Mouse (Mus musculus): Measurements from ENCODE around the gene Gm3854.
A peak's percentile ranks its signal among the peaks of the same experiment; 100 is the strongest.

Gm3854 gene

DNA sequence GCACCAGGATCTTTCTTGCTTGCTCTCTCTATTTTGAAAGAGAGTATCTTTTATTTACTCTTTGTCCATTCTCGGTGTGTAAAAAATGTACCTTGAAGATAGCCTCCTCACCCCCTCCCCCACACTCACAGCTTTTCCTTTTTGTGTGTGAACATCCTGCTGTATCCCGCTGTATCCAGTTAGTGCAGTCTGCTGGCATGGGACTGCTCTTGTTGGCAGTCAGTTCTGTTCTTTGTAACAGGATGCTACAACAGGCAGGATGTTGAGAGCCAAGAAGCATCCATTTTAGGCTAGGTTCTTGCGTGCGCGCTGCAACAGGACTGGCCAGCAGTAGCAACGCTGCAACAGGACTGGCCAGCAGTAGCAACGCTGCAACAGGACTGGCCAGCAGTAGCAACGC is 43.4 kb downstream of the Gm3854 start:
- no peak for DNase-seq (ENCODE audit: low spot score)

DNA sequence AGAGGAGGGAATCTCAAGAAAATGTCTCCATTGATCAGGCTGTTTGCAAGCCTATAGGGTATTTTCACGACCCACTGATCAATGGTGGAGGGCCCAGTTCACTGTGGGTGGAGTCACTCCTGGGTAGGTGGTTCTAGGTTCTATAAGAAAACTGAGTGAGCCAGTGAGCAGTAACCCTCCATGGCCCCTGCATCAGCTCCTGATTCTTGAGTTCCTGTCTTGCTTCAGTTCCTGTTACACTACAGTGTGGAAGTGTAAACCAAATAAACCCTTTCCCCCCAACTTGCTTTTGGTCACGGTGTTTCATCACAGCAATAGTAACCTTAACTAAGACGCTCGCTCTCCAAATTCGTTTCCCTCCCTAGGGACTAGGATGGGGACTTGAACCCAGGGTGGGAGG is 45.4 kb downstream of the Gm3854 start:
- no peak for DNase-seq (ENCODE audit: low spot score)

DNA sequence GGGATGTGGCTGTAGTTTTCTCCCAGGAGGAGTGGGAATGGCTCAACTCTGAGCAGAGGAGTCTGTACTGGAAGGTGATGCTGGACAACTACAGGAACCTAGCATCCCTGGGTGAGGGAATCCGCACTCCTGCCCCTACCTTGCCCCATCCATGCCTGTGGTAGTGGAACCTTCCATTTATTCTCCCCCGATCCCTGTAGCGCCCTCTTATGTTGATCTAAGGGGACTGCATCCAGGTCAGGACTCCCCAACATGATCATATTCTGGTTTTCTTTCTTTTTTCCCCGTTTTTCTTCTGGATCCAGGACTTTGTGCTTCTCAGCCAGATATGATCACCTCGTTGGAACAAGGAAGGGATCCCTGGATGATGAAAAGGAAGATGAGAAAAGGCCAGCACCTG is 45.9 kb downstream of the Gm3854 start:
- no peak for DNase-seq (ENCODE audit: low spot score)

DNA sequence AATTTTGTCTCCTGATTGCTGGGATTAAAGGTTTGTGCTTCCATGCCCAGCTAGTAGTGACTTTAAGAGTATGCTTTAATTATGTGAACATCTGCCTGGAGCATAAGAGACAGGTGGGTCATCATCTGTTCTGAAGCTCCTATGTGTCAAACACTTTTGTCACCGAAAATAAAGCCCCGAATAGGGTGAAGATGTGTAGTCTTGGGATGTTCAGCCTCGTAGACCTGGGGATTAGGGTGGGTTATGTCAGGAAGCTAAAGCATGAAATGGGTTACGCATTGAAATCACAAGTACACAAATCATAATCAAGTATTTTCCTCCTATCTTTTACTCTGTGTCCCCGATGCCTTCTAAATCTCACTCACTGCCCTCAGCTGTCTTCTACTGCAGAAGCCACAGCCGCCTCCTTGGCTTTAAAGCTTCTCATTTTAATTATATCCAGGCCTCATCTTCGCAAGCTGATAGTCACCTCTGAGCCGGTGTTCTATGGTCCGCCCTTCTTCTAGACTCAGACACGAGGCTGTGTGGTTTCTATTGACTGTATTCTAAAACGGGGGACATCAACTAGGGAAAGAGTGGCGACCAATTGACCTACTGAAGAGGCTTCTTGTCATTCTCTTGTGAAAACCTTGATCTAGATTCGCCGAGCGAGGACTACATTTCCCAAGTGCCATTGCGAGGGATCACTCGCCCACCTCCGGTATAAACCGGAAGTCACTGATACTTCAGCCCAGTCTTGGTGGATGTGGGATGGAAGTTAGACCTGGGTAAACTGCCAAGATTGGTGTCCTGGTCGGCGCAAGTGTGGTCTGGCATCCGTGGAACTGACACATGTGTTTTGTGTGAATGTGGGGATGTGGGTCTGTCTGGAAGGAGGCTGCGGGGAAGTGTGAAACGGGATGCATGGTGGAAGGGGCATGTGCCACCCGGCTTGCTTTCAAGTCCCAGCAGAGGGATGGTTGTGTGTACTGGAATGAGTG is 54.7 kb downstream of the Gm3854 start, which contains the start of gene Smim17:
Gene Smim17, plus strand, starts transcription at position 720 of the 980 bp plus-strand sequence.
- DNase-seq (ENCODE audit: low spot score): peak; percentile 29

All from c-Kit-positive CD71-positive TER-119-positive erythroid progenitor cells, embryonic 14.5 days (primary cell).